Mouse (Mus musculus) small intestine, adult 2 months (tissue): Measurements from ENCODE around the gene Tfrc. TPM values are rescaled to one million over a fixed set of nuclear protein-coding genes. Genes with fewer than 3 reads are reported as not detected.

Source experiments
- H3K27ac ChIP-seq: fragments of 200-500 bp; 2 replicates; pipeline ENCODE4 v1.5.1; 2012; ENCODE audit warnings: low read depth, low read length, control low read depth, inconsistent platforms; ENCODE audit not compliant: insufficient read depth
- H3K27me3 ChIP-seq: fragments of 200-500 bp; 2 replicates; pipeline ENCODE4 v1.6.1; 2012; ENCODE audit warnings: mild to moderate bottlenecking, moderate library complexity, low read length, inconsistent platforms; ENCODE audit not compliant: control insufficient read depth, insufficient read depth
- H3K36me3 ChIP-seq: fragments of 200-500 bp; 2 replicates; pipeline ENCODE4 v1.6.1; 2012; ENCODE audit warnings: mild to moderate bottlenecking, low read length, control low read depth, inconsistent platforms; ENCODE audit not compliant: control insufficient read depth, insufficient read depth
- H3K4me1 ChIP-seq: fragments of 200-500 bp; 2 replicates; pipeline ENCODE4 v1.6.1; 2012; ENCODE audit warnings: low read length, inconsistent platforms, mixed read lengths; ENCODE audit not compliant: control insufficient read depth, insufficient read depth, insufficient read length
- H3K4me3 ChIP-seq: fragments of 200-500 bp; 2 replicates; pipeline ENCODE4 v1.5.1; 2012; ENCODE audit warnings: low read depth, mild to moderate bottlenecking, control low read depth, inconsistent platforms, low read length, moderate library complexity
- CTCF ChIP-seq: fragments of 200-500 bp; IDR thresholded peaks from 2 replicates; pipeline ENCODE4 v1.5.1; 2012; ENCODE audit warnings: low read depth, mild to moderate bottlenecking, control low read depth, inconsistent platforms, low read length, moderate library complexity, mixed read lengths; ENCODE audit not compliant: insufficient replicate concordance, insufficient read length; ENCODE audit errors: extremely low read depth
- POLR2A ChIP-seq: fragments of 200-500 bp; IDR thresholded peaks from 2 replicates; pipeline ENCODE4 v1.6.1; 2012; ENCODE audit warnings: low read depth, mild to moderate bottlenecking, control low read depth, inconsistent platforms, low read length, moderate library complexity
- whole genome bisulfite sequencing: fragments of 180-500 bp; shearing (Covaris S2); methylation state at CpG from one replicate; pipeline ENCODE4 v1.1.7; 2018; 5-methylcytosine and 5-hydroxymethylcytosine counted together
- polyA plus RNA-seq: library from polyadenylated mRNA; depleted of rRNA; stranded (reverse); fragments of >200 nt; gene quantifications from 2 replicates; pipeline ENCODE4 v1.2.3, GENCODE M21; 2012

Tfrc gene
- polyA plus RNA-seq, 1 experiment, result 3.0 TPM

DNA sequence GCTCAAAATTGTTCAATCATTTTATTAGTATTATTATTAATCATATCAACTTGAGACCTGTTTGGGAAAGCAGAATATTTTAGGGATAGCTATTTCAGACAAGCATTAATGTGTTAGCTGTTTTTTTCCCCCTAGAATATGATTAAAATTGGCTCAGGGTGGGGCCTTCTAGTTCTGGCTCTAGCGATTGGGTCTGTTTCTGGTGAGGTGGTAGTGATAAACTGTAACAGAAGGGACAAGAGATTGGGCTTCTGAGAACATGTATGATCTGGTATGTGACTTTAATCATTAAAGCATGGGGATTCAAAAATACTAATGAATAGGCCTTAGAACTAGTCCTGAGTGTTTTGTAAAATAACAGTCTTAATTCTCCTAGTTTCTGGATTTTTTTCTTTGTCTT is 3.3 kb downstream of the Tfrc start:
- Histone ChIP-seq H3K4me1 (no peaks in the 10 kb centered on the region), H3K36me3 (peaks cover 17% of the 10 kb centered on the region), H3K27ac (no peak overlapping the region), H3K27me3 (no peaks in the 10 kb centered on the region), H3K4me3 (no peak overlapping the region)
- no peak for TF ChIP-seq POLR2A
- TF ChIP-seq CTCF, result no peak
- 16% methylated on average over 1 of the region's 1 CpGs for WGBS

DNA sequence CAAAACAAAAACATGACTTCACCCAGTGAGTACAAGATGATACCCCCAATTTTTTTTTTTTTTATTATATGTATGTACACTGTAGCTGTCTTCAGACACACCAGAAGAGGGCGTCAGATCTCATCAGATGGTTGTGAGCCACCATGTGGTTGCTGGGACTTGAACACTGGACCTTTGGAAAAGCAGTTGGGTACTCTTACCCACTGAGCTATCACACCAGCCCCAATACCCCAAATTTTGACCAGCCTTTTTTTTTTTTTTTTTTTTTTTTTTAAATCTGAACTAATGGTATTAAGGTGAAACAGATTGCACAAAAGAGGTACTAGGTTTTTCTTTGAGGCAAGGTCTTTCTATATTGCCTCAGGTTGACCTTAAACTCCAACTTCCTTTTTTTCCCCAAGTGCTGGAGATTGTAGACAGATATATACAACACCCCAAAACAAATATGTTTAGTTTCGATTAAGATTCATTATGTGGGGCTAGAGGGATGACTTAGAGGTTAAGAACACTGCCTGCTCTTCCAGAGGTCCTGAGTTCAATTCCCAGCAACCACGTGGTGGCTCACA is 4.6 kb downstream of the Tfrc start:
- WGBS, result 37% methylated on average over 3 of the region's 3 CpGs
- peaks cover 22% of the 10 kb centered on the region for H3K36me3 ChIP-seq
- no peak overlapping the region for H3K4me3 ChIP-seq
- TF ChIP-seq POLR2A, result no peak
- no peak for TF ChIP-seq CTCF
- H3K4me1 ChIP-seq, result no peaks in the 10 kb centered on the region
- no peak overlapping the region for H3K27ac ChIP-seq
- H3K27me3 ChIP-seq, result no peaks in the 10 kb centered on the region

DNA sequence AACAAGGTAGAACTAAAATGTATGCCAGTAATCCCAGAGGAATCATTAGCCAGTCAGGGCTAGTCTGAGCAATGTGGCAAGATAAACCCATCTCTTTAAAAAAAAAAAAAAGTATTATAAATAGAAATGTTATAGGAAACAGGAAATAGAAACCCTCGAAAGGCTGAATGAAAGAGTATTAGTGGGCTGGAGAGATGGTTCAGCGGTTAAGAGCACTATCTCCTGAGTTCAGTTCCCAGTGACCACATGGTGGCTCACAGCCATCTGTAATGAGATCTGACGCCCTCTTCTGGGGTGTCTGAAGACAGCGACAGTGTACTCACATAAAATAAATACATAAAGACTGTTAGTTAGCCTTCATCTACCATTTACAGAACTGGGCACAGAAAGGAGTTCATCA is 5.3 kb downstream of the Tfrc start:
- Histone ChIP-seq H3K4me1 (no peaks in the 10 kb centered on the region), H3K27ac (no peak overlapping the region), H3K27me3 (no peaks in the 10 kb centered on the region), H3K4me3 (no peak overlapping the region), H3K36me3 (peaks cover 26% of the 10 kb centered on the region)
- WGBS, result 28% methylated on average over 4 of the region's 4 CpGs
- TF ChIP-seq POLR2A (no peak), CTCF (peak; percentile 19; the same call in 1 of the 2 replicates)

DNA sequence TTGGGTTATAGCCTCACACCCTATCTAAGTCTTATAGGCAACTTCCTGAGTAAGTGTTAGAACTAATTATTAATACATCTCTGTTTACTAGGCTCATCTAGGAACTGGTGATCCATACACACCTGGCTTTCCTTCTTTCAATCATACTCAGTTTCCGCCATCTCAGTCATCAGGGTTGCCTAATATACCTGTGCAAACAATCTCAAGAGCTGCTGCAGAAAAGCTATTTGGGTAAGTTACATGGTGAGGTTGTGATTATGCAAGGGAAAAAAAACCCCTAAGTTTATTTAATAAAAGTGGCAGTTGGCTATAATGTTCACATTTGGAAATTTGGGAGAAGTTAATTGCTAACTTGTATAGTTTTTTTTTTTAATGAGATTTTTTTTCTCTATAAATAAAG is 10.2 kb downstream of the Tfrc start:
- Histone ChIP-seq H3K27me3 (no peaks in the 10 kb centered on the region), H3K36me3 (peaks cover 59% of the 10 kb centered on the region), H3K4me1 (no peaks in the 10 kb centered on the region), H3K4me3 (no peak overlapping the region), H3K27ac (no peak overlapping the region)
- TF ChIP-seq CTCF (no peak), POLR2A (no peak)
- WGBS, result 86% methylated on average over 1 of the region's 1 CpGs

DNA sequence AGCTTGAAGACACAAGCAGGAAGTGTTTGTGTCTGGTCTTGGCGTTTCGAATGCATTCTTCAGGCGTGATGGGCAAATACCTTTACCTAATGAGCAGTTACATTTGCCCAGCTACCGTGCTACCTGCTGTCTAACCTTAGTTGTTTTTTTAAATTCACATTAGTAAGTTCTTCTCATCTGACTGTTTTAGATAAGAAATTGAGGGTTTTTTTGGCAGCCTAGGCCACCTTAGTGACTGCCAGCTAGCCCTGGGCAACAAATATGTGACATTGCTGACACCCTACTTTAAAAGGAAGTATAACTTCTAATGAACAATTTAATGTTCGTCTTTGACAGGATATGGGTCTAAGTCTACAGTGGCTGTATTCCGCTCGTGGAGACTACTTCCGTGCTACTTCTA is 19.4 kb downstream of the Tfrc start:
- H3K36me3 ChIP-seq, result peaks cover 56% of the 10 kb centered on the region
- H3K27me3 ChIP-seq, result no peaks in the 10 kb centered on the region
- no peaks in the 10 kb centered on the region for H3K4me1 ChIP-seq
- WGBS, result 78% methylated on average over 8 of the region's 8 CpGs
- no peak overlapping the region for H3K27ac ChIP-seq
- no peak overlapping the region for H3K4me3 ChIP-seq
- TF ChIP-seq POLR2A (no peak), CTCF (no peak)

DNA sequence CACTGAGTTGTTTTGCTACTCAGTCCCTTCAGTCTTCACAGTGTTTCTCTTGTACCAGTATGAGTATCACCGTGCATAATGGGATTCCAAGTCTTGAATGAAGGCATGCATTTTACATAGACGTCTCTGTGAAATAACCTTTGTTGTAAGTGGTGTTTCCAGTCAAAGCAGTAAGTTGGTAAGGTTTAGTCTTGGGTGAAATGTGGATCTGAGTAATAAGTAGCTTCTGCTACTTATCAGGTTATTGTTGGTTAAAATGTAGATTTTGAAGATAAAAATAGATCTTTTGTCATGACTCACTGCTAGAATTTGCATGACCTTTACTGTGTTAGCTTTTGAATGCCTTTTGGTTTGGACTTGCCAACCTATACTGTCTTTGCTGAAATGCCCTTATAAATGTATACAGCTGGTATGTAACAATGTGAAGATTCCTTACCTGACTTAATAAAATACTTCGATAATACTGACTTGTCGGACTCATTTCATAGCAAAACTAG is 23.7 kb downstream of the Tfrc start:
- no peaks in the 10 kb centered on the region for H3K4me1 ChIP-seq
- TF ChIP-seq CTCF, result no peak
- no peak for TF ChIP-seq POLR2A
- no peak overlapping the region for H3K27ac ChIP-seq
- H3K27me3 ChIP-seq, result no peaks in the 10 kb centered on the region; the same call in 1 of the 2 replicates
- no peak overlapping the region for H3K4me3 ChIP-seq
- H3K36me3 ChIP-seq, result peaks cover 30% of the 10 kb centered on the region
- WGBS, result 84% methylated on average over 4 of the region's 4 CpGs

DNA sequence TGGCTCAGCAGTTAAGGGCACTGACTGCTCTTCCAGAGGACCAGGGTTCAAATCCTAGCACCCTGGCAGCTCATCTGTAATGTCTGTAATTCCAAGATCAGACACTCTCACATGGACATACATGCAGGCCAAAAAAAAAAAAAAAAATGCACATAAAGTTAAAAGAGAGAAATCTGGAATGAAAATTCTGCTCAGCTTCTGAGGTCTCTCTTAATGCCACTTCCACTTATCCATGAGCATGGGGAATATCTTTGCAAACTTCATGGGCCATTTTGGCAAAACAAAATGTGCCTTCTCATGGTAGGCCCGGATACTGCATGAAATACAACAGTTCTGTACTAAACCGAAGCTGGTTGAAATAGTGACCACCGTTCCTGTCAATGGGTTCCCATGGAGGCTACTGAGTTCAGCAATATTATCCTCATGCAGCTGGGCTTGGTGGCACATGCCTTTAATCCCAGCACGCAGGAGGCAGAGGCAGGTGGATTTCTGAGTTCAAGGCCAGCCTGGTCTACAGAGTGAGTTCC is 24.8 kb downstream of the Tfrc start:
- H3K27ac ChIP-seq, result no peak overlapping the region
- H3K36me3 ChIP-seq, result peaks cover 22% of the 10 kb centered on the region
- H3K4me3 ChIP-seq, result no peak overlapping the region
- 78% methylated on average over 4 of the region's 4 CpGs for WGBS
- no peaks in the 10 kb centered on the region for H3K4me1 ChIP-seq
- H3K27me3 ChIP-seq, result no peaks in the 10 kb centered on the region; the same call in 1 of the 2 replicates
- TF ChIP-seq POLR2A (no peak), CTCF (no peak)
